ENCODE assay signal across 8 mouse cellular contexts in genomic region chr1:182018397-182019265, GRCm38 (mm10). TPM values are rescaled to one million over a fixed set of nuclear protein-coding genes. Genes with fewer than 3 reads are reported as not detected.
DNase-seq lines count a peak whose midpoint lies in the region; ATAC-seq and TF ChIP-seq lines count a peak whose summit lies in the region.

No protein-coding gene starts in this region.

- H3K36me3 ChIP-seq in heart, embryonic 14.5 days (ENCODE audit: control insufficient read depth, insufficient read depth, low read length) = peaks cover 6% of the 10 kb centered on the region
- no peaks in the 10 kb centered on the region for H3K36me3 ChIP-seq in liver, postnatal 0 days (replicated peaks; ENCODE audit: insufficient read depth, low read length)

- no peak for TF ChIP-seq EP300 in liver, postnatal 0 days (IDR thresholded peaks at IDR 0.05; ENCODE audit: low read depth)

- peak overlapping the region; percentile 92 to 97 for H3K27ac ChIP-seq in heart, embryonic 14.5 days (replicated peaks in 1 of 2; ENCODE audit: control insufficient read depth in 1 of 2, insufficient read depth in 1 of 2, low read depth in 2 of 2, low read length in 2 of 2)
- no peak overlapping the region for H3K27ac ChIP-seq in liver, postnatal 0 days (ENCODE audit: low read depth)

- peak overlapping the region; percentile 98 to 99 for H3K4me3 ChIP-seq in heart, embryonic 14.5 days (ENCODE audit: control insufficient read depth in 1 of 2, insufficient read depth in 1 of 2, low read depth in 1 of 2, low read length in 2 of 2)
- H3K4me3 ChIP-seq in liver, postnatal 0 days (ENCODE audit: low read depth, low read length) = peak overlapping the region; percentile 50

- under 1% methylated on average over 29 of the region's 29 CpGs for WGBS in heart, embryonic 14.5 days
- 4% methylated on average over 29 of the region's 29 CpGs for WGBS in liver, postnatal 0 days (ENCODE audit: insufficient replicate concordance)

- no peaks in the 10 kb centered on the region for H3K9me3 ChIP-seq in heart, embryonic 14.5 days (ENCODE audit: control insufficient read depth, low read length)
- H3K9me3 ChIP-seq in liver, postnatal 0 days (ENCODE audit: low read length) = no peaks in the 10 kb centered on the region

- DNase-seq in 3134 (ENCODE audit: extremely low read depth, insufficient read length, low spot score) = peak; percentile 47
- DNase-seq in MN1 (ENCODE audit: low spot score) = peak; percentile 62
- DNase-seq in embryo, embryonic 10 days (ENCODE audit: low spot score) = peak; percentile 69
- DNase-seq in kidney, postnatal 10 days = peak; percentile 62
- peak; percentile 26 for DNase-seq in liver, postnatal 0 days
- peak; percentile 68 for DNase-seq in retina, postnatal 1 day
- no peak for DNase-seq in spleen, adult 12 weeks (ENCODE audit: low spot score)

- H3K9ac ChIP-seq in heart, embryonic 14.5 days (ENCODE audit: low read length) = peak overlapping the region; percentile 98
- H3K9ac ChIP-seq in liver, postnatal 0 days (replicated peaks) = peak overlapping the region; percentile 14; the same call in 1 of the 2 replicates

- H3K4me1 ChIP-seq in heart, embryonic 14.5 days (ENCODE audit: control insufficient read depth in 2 of 2, insufficient read depth in 2 of 2, low read length in 2 of 2) = peaks cover 0 to 25% of the 10 kb centered on the region in 2 experiments; a peak in 2 of 4 replicates
- no peaks in the 10 kb centered on the region for H3K4me1 ChIP-seq in liver, postnatal 0 days (ENCODE audit: insufficient read depth)

- TF ChIP-seq CTCF in liver, postnatal 0 days (IDR thresholded peaks at IDR 0.05; ENCODE audit: low read depth) = no peak

- H3K27me3 ChIP-seq in heart, embryonic 14.5 days (ENCODE audit: control insufficient read depth, insufficient read depth, low read length) = no peaks in the 10 kb centered on the region
- H3K27me3 ChIP-seq in liver, postnatal 0 days (ENCODE audit: insufficient read depth, low read length) = peaks cover 45% of the 10 kb centered on the region

- peak overlapping the region; percentile 71 for H3K4me2 ChIP-seq in heart, embryonic 14.5 days (ENCODE audit: low read length)
- peak overlapping the region; percentile 76 for H3K4me2 ChIP-seq in liver, postnatal 0 days (ENCODE audit: low read depth, low read length)

- ATAC-seq in heart, embryonic 14.5 days (ENCODE audit: insufficient number of reproducible peaks, insufficient read depth, low FRiP score, low read depth) = no peak
- ATAC-seq in liver, postnatal 0 days = no peak; the same call in 1 of the 2 replicates

RNA-seq across cellular contexts. Expression of gene Enah, which starts 1.2 kb away (rescaled TPM):
- 26.1 and 28.2 TPM in 2 replicates for polyA plus RNA-seq in heart, embryonic 14.5 days (2014; fragmentation: Nextera tagmentation; extraction: Ambion mirVana)
- polyA plus RNA-seq in liver, postnatal 0 days (2015; fragmentation: Nextera tagmentation; extraction: Ambion mirVana) = 0.36 and 0.41 TPM in 2 replicates

Comparison
In these comparisons a context has a peak if more than half of its experiments do, and no peak if none do; other contexts are left out.
1. RNA of gene Enah, which starts 1.2 kb away (polyA plus RNA-seq): 26.1 to 28.2 TPM in heart, embryonic 14.5 days; 0.36 to 0.41 TPM in liver, postnatal 0 days; every median in the first group is over 10 times any median in the second.